Mouse (Mus musculus): ENCODE data around the gene Il6ra.

GRCm38 (mm10) chr3:89863716-89864509, 49.1 kb downstream of the Il6ra start:
- TF ChIP-seq CTCF (IDR thresholded peaks at IDR 0.05; ENCODE audit: borderline replicate concordance, control insufficient read depth, extremely low read depth, insufficient read depth, low read length, poor library complexity) (no peak), POLR2A (IDR thresholded peaks at IDR 0.05; ENCODE audit: control insufficient read depth, extremely low read depth, insufficient read depth, low read length, poor library complexity) (no peak)
